Mouse (Mus musculus) frontal cortex, postnatal 14 days (tissue): ENCODE data around the gene Akr1b10.
"Not testable (repeated sequence)": the region's sequence is repeated elsewhere in the genome, so short reads cannot be mapped to it uniquely, and the experiment has no call there.

Experiments used
- DNase-seq, 2 experiments: peaks; one replicate each; pipeline ENCODE4 v3.0.0; 2022; ENCODE audit warnings: low spot score in 2 of 2

Gene Akr1b10

DNA sequence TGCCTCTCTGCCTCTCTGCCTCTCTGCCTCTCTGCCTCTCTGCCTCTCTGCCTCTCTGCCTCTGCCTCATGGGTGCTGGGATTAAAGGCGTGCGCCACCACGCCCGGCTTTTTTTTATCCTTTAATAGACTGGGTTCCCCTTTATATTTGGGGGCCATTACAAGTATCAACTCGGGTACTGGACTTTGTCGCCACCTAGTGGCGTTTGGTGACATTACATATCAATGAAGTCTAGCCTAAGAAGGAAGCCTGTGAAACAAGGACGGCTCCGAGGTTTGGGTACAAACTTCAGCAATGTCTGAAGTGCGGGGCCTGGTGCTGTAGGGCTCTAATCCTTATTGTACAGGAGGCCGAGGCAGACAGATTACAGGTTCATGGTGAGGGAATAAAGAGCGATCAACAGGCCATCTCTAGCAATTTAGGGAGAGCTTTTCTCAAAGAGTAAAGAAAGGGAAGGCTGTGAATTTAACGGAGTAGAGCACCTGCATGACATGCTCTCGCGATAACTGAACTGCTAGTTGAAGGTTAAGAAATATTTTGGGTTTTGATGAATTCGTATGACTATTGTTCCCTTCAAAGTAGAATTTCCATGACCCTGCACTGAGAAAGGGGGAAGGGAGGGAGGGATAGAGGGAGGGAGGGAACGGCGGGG, 12.2 kb upstream of the Akr1b10 start:
- peak; percentile 53 to 83 for DNase-seq

DNA sequence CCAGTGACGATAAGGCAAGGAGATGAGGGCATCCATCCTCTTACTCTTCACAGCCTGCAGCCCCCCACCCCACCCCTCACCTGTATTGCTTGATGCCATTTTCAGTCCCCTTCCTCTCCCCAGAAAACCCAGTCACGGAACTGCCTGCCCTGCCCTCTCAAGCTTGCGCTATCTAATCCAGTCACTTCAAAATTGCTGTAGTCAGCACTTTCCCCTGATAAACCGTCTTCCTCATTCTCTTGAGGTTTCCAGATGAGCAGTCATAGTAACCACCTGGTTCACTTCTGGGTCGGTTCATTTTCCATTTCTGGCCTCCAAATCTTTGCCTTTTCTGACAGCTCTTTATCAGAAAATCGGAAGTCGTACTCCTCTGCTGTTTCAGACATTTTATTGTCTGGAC, 10.2 kb upstream of the Akr1b10 start:
- no peak for DNase-seq

DNA sequence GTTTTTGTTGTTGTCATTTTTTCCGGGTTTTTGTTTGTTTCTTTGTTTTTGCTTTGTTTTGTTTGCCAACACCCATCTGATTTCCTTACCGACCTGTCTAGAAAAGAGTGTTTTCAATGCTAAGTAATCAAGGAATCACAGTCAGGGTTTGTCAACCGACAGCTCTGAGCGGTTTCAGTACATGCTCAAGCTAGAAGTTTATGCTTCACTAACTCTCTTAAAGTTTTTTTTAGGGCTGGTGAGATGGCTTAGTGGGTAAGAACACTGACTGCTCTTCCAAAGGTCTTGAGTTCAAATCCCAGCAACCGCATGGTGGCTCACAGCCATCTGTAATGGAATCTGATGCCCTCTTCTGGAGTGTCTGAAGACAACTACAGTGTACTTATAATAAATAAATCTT, 8.1 kb upstream of the Akr1b10 start:
- DNase-seq = not testable (repeated sequence)

DNA sequence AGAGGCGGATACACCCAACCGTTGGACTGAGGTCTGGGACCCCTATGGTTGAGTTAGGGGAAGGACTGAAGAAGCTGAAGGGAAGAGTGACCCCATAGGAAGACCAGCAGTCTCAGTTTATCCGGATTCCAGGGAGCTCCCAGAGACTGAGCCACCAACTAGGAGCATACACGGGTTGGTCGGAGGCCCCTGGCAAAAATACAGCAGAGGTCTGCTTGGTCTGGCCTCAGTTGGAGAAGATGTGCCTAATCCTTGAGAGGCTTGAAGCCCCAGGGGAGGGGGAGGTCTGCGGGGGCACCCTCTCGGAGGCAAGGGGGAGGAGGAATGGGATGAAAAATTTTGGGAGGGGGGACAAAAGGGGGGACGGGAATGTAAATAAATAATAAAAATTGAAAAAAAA, 617 bp upstream of the Akr1b10 start:
- no peak for DNase-seq

DNA sequence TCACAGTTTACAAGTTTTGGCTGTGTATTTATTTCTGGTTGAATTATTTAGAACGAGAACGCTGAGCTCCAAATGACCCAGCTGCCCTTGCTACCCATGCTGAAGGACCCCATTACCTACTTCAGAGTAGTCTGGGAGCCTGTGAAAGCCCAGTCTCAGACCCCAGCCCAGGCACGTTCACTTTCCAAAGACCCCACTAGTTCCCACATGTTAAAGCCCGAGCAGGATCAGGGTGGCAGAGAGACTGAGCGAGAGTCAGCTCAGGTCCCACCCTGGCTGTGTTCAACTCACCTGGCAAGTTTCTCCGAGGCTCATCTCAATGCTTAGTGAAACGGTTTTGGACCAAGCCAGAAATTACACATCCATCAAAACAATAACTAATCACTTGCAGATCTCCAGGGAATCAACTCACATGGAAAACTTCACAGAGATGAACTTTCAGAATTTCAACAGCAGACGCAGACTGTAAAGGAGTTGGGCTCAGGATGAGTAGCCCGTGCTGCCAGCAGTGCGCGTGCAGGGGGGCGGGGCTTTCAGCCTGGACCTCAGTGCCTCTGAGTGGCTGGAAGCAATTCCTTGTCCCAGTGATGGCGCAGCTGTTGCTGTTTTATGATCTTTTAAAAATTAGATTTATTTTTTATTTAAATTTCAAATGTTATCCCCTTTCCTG, 818 bp downstream of the Akr1b10 start:
- no peak for DNase-seq

DNA sequence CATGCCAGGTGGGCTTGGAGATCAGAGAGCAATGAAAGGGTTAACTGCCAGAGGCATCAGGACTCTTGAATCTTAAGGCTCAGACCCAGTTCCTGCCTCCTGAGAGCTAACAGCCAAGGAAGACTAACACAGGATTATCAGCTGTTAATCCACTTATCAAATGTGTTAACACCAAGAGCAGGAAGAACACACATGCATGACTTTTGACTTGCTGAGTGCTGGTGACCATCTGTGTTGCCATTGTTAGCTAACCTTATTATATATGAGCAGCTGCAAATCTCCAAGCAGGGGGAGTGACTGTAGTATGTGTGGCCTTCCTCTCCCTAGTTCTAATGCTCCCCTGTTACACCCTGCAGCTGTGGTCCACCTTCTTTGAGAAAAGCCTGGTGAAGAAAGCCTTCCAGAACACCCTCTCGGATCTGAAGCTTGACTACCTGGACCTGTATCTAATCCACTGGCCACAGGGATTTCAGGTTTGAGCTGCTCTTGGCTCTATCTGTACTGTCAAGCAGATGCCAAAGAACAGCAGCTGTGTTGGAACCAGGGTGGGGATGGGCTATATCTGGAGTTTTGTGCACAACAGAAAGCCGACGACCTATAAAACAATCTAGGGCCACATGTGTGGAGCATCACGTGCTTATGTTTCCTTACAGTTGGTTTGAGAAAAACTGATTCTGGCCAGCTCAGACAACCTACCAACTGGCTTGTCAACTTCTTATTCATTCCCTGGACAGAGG, 4.6 kb downstream of the Akr1b10 start:
- no peak for DNase-seq

DNA sequence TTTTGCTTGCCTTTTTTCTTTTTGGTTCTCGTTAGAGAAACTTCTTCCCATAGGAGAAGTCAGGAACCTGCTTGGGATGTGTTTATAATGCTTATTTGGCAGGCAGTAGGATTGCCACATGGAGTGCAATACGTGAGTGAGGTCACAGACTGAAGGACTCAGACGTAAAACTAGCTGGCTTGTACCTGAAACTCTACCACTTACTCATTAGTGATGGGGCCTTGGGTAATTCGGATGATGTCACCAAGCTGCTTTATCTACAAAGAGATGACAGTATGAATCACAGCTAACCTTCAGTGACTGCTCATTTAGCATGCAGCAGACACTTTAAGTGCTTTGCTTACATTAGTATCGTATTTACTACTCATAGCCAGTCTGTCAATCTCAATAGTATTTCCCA, 11.9 kb downstream of the Akr1b10 start:
- no peak for DNase-seq

DNA sequence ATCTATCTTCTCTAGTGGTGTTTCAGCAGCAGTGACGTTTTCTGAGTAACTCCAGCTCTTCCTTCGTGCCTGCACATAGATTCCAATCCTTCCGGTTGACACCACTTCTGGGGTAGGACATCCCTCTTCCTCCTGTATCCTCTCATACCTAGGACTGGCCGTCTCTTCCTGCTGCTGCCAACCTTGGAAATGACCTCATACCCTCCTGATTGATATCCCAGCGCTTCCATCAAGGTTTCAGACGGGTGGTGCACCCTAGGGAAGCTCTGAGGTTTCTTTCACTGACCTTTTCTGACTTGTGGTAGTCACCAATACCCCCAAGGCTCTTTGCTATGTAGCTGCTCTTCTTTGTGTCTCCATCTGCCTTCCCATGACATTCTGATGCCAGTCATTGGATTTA, 14.4 kb downstream of the Akr1b10 start:
- no peak for DNase-seq

DNA sequence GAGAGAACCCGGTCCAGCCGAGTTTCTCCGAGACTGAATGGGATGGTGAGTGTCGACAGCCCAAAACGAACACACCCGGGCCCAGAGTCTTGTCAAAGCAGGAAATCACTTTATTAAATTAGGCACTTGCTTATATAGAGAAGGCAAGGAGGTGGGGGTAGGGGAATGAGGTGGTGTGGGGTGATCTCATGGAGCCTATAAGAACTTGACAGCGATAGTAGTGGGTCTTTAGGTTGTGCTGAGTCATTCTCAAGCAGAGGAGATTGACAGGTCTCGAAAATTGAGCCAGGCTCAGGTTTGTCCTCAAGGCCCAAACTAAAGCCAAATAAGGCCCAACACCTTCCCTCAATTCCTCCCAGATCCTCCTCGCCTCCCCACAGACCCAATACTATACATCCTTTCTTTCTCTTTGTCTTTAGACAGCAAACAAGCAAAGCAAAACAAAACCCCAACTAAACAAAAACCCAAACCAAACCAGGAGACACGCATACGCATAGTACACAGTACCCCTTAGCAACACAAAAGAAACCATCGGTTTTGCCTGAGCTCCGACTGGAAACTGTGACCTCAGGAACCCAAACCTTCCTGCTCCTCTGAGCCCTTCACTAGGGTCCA, 15.7 kb downstream of the Akr1b10 start:
- DNase-seq = no peak

DNA sequence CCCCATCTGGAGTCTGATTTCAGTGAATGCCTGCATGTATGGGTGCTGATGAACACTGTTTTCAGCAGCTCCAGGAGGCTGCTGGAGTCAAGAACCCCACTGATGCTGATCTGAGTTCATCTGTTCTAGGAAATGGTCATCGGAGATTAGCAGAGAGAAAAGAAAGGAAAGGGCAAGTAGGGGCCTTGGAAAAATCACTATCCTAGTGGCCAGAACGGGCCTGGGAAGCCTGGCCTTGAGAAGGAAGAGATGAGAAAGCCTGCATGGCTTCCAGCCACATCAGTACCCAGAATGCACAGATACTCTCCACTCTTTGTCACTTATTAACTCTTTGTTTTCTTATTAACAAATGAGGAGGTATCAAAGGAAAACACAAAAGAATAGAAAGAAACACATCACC, 16.7 kb downstream of the Akr1b10 start:
- no peak for DNase-seq

DNA sequence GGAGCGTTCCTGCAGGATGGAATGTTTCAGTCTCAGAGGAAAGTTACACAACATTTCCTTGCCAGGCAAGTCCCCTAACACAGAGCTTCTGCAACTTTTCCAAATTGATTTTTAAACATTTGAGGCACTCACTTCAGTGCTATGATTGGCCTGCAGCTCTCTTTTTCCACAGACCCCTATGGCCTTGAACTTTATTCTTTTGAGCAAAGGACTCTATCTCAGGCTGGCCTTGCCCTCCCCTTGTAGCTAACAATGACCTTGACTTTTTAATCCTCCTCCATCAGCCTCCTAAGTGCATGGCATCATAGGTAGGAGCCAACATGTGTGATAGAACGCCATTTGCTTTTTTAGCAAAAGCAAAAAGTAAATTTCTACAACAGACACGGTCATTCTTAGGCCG, 22.7 kb downstream of the Akr1b10 start:
- DNase-seq = no peak

DNA sequence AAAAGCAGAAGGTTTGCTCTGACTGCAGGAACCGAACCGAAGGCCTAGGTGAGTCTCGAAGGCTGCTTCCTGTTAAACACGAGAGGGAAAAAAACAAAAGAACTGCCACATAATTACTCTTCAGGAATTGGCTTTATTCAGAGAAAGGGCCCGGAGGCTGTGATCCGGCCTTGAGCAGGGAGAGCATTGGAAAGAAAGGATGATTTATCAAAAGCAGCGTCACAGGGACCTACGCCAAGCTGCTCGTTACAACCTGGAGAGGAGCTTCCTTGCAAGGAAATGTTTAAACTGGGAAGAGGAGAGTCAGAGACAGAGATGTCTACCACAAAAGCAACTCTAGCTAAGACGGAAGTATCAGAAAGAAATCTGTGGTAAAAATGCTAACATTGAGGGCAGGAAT, 23.4 kb downstream of the Akr1b10 start:
- DNase-seq = no peak

DNA sequence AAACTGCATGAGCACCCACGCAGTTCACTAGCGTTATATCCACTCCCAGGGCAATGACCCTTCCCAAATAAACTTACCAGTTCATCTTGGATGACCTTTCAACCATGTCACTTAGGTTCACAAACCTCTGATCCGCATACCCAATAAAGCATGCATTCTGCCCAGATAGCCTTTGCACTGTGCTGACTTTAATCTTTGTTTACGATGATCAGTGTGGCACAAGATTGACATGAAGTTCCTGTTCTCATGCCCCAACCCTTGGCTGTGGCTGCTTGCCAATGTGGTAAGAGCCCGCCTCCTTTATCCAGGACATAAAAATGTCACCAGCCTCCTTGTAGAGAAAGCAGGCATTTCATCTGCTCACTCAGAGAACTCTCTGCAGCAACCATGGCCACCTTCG, 28.0 kb downstream of the Akr1b10 start, which contains the start of gene Akr1b7:
Gene Akr1b7 (plus strand): TSS at position 312 of the 400 bp plus-strand sequence.
- no peak for DNase-seq

DNA sequence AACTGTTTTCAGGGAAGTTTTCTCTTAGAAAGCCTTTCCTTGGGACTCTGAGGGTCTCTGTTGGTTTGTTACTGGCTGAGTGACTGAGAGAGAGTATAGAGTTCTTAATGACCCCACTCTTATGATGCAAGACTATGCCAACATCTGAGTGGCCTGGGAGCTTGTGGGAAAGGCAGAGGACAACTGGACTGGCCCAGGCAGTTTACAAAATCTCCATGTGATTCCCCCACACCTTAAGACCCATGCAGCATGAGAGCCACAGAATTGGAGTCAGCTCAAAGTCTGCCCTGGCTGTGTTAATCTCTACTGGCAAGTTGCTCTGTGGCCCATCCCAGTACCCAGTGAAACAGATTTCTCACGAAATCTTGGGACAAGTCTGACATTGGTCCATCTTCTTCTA, 28.7 kb downstream of the Akr1b10 start:
- DNase-seq = no peak

DNA sequence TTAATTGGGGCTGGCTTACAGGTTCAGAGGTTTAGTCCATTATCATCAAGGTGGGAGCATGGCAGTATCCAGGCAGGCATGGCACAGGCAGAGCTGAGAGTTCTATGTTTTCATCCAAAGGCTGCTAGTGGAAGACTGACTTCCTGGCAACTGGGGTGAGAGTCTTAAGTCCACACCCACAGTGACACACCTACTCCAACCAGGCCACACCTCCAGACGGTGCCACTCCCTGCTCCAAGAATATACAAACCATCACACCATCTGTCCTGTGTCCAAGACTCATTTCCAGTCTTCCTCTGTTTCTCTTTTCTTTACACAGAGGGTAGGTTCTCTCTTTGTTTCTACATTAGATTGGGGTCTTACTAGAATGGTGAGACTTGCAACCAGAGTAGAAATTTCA, 29.4 kb downstream of the Akr1b10 start:
- DNase-seq = not testable (repeated sequence)

DNA sequence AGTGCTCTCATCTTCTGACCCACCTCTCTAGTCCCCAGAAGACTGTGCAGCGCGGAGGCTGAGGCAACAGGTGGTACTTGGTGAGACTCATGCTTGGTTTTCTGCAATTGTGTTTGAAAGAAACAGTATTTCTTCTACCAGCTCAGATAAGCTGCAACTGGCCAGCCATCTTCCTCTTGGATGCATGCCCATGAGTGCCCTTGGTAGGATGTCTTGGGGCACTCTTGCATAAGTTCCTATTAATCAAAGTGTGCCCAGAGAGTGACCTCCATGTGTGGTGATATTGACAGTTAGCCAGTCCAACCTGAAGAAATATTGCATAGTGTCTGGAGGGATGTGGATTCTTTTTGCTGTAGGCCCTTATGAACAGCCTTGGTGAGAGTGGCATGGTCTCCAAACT, 32.5 kb downstream of the Akr1b10 start:
- DNase-seq = no peak

DNA sequence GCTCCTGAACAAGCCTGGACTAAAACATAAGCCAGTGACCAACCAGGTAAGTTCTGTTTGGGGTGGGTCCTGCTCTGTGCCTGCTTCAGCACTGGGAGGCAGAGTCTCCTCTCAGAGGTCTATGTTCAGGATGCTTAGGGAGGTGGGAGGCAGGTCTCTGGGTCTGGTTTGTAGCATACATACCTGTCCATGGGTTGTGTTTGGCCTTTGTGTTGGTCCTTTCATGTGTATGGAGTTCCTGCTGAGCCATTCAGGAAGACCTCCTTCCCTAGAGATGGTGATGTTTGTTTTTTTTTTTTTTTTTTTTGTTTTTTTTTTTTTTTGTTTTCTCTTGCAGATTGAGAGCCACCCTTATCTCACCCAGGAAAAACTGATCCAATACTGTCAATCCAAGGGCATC, 35.1 kb downstream of the Akr1b10 start:
- no peak for DNase-seq

DNA sequence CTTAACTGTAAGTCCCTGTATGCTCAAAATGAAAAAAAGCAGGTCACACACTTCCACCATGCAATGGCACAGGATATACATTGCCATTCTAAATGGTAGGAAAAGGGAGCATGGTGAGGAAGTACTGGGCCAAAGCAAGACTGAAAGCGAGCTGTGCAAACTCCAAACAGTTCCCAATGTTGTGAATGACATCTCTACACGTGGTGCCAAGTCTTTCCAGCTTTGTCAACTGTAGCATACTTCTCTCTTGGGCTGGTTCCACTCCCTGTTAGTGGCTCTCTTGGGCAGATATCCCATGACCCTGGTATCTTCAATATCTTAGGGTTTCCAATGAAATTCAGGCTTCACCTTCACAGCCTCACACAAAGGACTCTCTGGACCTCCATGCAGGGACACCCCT, 55.0 kb downstream of the Akr1b10 start:
- no peak for DNase-seq

DNA sequence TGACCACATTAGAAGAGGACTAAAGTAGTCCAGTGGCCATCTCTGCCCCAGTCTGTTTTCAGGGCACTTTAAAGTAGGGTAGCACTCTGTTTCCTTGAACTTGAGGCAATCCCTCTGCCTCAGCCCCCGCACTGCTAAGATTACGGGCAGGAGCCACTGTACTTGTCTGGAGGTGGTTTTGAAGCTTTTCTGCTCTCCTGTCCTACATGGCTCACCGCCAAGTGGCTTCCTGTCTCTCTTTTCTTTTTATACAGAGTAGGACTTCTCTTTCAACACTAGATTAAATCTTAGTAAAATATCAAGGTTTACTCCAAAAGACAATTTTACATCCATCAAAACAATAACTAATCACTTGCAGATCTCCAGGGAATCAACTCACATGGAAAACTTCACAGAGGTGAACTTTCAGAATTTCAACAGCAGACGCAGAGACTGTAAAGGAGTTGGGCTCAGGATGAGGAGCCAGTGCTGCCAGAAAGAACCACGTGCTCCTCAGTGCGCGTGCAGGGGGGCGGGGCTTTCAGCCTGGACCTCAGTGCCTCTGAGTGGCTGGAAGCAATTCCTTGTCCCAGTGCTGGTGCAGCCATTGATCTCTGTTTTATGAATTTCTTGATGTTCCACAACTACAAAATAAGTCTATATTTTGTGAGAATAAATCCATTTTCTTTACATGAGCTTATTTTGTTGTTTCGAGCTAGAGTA, 57.7 kb downstream of the Akr1b10 start:
- DNase-seq = no peak

DNA sequence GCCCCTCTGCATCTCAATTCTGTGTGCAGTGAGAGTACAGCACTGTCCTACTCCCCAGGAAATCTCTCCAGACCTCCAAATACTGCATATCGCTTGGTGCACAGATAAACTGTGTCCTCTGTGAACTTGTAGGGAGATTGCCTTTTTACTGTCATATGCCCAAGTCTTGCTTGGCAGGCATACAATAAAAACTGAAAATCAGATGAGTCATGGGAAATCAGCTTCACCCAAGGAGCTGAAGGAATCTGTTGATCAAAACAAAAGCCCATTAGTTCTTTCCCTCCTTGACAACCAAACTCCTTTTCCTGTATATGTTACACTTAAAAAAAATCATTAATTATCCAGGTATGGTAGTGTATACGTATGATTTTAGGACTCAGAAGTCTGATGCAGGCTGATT, 59.8 kb downstream of the Akr1b10 start:
- DNase-seq = no peak
